Mouse (Mus musculus): ENCODE results near the gene Fam136a.
"Not testable (repeated sequence)": the region's sequence is repeated elsewhere in the genome, so short reads cannot be mapped to it uniquely, and the experiment has no call there.

Fam136a gene

DNA sequence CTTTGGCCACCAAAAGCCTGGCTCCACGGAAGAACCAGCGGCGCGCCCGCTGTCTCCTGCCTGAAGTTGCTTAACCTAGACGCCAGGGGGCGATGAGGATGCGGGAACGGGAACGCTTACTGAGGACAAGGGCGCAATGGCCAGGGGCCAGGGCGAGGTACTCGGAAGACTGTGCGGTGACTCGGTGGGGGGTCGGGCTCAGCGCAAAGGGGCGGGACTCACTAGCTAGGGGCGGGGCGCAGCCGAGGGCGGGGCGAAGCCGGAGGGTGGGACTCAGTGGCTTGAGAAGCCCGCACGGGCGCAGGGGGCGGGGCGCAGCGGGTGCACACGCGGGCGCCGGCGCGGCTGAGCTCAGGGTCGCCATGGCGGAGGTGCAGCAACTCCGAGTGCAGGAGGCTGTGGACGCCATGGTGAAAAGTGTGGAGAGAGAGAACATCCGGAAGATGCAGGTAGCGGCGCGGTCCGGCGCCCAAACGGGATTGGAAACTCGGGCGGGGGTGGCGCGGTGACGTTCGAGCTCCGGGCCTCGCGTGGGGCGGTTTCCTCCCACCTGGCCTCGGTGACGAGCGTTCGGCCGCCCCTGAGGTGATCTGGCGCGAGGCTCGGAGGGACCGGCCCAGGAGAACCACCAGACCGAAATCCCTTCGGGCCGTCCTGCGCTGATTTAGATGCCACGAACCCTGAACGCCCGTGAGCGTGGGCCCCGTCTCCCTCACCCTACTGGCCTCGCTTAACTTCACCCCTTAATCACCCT is at the start of gene Fam136a:
Gene Fam136a, plus strand, starts transcription at position 276 of the 754 bp plus-strand sequence.
- DNase-seq (ENCODE audit: low spot score), result peak; percentile 88

DNA sequence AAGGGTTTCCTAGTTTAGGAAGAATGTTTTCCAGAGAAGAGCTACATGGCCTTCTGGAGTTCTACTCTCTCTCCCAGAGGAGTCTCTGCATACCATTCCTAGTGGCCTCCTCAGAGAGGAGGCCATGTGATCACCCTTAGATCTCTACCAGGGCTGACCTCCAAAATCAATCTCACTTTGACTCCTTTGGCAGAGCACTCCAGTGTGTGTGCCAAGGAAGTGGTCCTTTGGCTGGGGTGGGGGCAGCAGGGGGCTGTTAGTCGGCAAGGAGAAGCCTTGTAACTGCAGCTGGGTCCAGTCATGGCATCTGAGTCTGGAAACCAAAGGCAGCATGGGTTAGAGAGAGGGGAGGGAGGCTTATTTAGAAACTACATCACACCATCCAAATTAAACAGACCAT is 48.4 kb upstream of the Fam136a start:
- DNase-seq (ENCODE audit: low spot score), result no peak

DNA sequence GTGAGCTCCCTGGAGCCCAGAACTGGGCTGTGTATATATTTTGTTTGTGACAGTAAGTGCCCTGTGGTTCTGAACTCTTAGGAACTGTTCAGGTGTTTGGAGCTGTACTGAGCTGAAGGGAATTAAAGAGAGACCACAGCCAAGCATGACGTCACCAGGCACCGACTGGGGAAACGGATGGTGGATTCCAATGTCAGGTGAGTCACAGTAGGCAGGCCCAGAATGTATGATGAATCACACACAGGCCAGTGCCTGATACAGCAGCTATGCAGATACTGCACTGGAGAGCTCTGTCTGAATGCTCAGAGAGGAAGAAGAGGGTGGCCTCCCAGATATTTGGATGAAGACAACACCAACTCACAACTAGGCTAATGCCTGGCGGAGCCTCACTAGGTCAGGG is 46.6 kb upstream of the Fam136a start:
- DNase-seq (ENCODE audit: low spot score), result no peak

DNA sequence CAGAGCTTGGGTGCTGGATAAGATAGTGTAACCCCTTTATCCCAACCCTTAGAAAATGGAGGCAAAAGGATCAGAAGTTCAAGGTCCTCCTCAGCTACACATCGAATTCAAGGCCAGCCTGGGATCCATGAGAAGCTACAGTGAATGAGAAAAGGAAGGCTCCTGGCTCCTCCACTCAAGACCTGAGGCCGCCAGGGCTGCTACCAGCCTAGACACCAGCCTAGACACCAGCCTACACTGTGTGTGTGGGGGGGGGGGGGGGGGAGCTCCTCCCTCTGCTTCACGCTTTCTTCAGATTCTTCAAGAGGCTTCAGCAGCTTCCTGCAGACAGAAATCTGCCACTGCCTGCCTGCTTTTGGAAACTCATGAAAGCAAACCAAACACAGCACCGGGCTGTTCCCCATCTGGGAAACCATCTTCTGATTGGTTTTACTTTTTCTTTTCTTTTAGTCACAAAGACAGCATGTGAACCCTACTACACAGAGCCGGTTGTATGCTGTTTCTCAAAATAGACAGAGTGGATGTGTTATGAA is 43.3 kb upstream of the Fam136a start:
- DNase-seq (ENCODE audit: low spot score), result no peak

DNA sequence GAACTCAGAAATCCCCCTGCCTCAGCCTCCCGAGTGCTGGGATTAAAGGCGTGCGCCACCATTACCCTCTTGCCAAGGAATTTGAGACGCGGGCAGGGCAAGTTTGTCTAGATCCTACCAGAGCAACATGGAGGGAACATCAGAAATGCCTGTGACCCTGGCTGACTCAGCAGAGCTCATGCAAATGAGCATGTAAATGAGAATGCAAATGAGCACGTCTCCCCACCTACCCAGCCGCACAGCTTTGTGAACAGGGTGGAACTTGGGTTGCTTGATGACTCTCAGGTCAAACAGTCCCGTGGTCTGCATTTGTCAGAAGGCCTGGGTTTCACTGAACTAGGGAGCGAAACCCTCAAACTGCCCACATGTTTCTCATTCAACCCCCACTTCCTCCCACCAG is 42.5 kb upstream of the Fam136a start:
- no peak for DNase-seq (ENCODE audit: low spot score)

DNA sequence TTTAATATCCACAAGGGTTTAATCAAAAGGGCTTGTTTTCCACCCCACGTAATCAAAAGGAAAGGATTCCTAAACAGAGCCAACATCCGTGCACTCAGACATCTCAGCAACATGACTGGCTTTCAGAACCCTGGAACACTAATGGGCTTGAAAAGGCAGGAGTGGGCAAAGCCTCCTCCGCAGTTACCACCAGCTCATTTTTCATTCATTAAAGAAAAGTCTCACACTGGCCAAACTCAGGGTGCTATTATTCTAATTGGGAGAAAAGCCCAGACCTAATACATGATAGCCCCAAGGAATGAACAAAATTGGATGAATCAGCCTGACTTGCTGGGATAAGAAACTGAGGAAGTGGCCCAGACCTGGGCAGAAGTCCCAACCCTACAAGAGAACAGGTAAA is 41.0 kb upstream of the Fam136a start:
- no peak for DNase-seq (ENCODE audit: low spot score)

DNA sequence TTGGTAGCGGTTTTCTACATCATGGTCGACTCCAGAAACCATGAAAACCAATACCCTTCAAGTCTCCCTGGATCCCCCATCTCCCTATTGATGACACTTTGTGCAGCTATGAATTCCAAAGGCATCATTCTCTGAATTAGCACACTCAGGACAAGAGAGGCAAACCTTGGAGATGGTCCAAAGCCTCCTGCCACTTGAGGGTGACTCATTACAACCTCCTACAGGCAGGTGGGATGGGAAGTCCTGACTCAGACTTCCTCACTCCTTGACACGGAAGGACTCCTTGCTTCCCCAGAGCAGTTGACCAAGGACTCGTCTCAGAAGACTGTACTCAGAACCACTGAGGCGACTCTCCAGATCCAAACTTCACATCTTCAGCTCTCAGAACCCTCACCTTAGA is 39.8 kb upstream of the Fam136a start:
- DNase-seq (ENCODE audit: low spot score), result no peak

DNA sequence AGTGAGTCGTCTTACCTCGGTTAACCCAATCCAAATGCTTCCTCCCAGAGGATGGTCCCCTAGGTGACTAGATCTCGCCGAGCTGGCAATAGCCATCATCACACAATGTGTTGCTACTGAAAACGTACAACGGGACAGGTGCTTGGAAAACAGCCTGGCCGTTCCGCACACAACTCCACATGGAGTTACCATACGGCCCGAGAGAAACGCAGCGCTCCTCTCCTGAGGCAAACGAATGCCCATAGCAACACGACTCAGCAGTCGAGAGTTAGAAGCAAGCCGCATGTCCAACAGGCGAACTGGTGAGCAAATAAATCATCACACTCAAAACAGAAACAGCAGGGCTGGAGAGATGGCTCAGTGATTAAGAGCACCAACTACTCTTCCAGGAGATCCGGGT is 38.6 kb upstream of the Fam136a start:
- DNase-seq (ENCODE audit: low spot score), result no peak

DNA sequence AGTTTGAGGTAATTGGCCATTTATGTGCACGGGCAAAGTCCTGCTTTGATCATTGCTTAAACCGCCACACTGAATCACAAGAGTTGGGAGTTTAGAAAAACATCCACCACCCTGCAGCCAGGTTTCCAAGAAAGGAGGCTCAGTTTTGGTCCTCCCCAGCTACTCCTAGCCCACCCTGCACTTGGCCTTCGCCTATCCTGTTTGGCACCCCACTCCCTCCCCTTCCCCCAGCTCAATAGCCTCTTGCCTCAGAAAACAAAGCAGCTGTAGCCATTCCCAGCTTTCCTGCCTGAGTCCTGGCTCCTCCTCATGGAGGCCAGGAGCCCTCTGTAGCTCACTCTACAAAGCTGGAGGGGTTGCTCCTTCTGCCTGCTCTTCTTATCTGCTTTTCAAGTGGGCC is 37.1 kb upstream of the Fam136a start:
- no peak for DNase-seq (ENCODE audit: low spot score)

DNA sequence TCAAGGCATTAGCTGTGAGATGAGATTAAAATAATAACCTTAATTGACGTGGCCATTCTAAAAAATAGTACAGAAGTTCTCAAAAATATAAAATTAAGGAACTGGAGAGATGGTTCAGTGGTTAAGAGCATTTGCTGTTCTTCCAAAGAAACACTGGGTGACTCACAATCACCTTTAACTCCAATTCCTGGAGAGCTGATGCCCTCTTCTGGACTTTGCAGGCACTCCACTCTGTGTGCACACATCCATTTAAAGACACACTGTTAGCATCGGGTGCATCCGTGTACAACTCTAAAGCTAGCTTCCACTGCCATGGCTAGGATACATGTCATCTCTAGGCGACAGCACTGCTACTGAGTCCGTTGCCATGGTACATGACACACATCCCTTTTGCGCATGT is 35.5 kb upstream of the Fam136a start:
- no peak for DNase-seq (ENCODE audit: low spot score)

DNA sequence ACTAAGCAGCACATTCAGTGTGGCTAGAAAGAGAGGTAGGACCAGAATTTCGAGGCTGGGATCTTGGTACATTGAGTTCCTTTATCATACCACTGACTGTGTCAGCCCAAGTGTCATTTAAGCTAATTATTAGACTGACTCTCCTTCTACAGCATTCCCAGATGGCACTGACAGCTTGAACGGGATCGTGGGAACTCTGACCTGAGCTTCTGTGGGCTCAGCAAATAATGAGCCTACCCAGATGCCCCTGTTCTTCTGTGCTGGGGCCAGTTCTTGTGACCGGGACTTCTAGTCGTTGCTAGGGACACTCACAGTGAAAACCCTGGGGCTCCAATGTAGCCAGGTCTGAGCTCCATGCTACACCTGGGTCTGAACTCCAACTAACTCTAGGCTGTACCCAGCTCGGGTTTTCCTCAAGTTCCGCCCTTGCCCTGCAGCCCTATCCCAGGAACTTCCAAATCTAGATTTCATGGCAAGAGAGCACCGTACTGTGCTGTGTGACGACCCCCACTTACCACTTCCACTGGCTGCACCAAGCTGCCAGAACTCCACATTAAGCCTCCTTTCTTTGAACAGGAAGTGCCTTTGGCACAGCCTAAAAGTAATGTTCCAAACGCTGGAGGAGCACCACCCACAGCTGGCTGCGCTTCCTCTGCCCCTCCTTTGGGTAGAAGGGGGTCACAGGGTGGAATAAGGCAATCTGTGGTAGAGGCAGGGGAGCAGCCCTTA is 30.2 kb upstream of the Fam136a start:
- no peak for DNase-seq (ENCODE audit: low spot score)

DNA sequence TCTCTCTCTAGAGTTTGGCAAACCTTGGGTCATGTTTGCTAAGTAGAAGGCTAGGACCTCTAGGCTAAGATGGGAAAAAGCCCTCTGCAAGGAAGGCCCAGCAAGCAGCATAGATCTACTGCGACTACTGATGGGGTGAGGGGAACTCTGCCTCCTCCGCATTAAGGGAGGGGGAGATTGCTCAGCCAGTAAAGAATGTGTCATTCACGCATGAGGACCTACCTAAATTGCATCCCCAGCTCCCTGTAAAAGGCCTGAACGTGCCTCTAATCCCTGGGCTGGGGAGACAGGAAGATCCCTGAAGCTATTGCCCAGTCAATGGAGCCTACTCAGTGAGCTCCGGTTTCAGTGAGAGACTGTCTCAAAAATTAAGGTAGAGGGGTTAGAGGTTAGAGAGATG is 29.6 kb upstream of the Fam136a start:
- no peak for DNase-seq (ENCODE audit: low spot score)

DNA sequence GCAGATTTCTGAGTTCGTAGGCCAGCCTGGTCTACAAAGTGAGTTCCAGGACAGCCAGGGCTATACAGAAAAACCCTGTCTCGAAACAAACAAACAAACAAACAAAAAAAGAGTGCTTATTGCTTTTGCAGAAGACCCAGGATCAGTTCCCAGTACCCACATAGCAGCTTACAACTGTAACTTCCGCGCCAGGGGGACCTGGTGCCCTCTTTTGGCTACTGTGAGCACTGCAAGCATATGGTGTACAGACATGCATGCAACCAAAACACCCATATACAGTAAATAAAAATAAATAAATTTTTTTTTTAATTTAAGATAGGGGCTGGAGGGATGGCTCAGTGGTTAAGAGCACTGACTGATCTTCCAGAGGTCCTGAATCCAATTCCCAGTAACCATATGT is 29.1 kb upstream of the Fam136a start:
- not testable (repeated sequence) for DNase-seq (ENCODE audit: low spot score)

DNA sequence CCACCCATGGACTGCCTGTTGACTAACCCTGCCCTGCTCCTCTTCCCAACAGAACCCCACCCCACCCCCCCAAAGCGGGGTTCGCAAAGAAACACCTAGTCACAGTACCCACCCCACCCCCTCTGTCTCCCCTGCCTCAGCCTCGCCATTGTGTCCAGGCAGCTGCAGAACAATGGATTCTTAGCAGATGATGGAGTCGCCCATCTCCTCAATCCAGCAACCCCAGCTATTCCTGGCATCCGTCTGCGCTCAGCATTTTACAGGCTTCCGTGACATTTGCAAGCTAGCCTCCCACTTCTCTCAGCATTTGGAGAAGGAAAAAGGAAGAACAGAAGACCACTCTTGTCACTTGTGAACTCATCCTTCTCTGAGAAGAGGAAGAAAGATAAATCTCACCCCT is 21.8 kb upstream of the Fam136a start:
- DNase-seq (ENCODE audit: low spot score), result no peak

DNA sequence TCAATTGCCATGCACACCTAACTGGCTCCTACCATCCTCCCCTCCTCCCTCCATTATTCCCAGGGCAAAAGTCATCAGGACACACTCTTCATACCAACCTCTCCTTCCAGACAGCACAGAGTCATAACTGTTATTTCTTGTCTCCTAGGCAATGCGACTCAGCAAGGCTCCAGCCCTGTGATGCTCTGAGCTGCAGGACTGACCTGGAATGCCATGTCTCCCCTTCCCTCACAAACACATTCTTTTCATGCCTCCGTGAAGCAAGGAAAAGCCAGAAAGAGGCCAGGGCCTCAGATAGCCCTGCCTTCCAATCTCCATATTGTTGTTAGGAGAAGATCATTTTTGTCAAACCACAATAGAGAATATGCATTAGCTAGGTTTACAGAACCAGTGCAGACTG is 19.4 kb upstream of the Fam136a start:
- DNase-seq (ENCODE audit: low spot score), result no peak

DNA sequence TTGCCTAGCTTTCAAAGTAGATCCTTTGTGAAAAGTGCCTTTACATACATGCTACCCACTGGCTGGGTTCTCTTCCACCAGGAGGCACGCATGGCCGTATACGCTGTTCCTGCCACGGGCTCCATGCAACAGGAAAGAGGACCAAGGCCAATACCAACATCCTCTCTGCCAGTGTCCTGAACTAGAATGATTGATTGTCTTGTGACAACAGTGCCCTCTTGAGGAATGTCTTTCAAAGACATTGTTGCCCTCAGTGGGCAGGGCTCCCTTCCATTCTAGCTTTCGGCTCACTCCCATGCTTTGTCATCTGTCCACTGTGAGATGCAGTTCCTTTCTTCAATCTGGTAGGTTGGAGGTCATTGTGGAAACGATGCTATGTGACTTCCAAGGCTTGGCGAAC is 16.2 kb upstream of the Fam136a start:
- no peak for DNase-seq (ENCODE audit: low spot score)

DNA sequence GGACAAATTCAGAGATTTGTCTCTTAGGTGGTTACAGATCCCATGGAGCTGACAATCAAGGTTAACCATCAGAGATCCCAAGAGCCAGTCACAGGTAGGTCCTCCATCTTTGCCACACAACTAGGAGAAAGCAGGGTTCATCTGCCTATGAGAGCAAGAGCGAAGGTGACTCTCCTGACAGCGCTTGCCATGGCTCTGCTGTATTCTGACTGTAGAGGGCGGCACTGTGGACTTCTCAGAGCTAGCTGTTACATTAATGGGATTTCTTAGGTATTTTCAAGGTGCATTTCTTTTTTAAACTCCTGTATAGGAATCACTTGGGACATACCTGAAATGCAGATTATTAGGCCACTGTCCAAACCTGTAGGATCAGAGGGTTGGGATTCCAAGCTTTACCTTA is 10.5 kb upstream of the Fam136a start:
- no peak for DNase-seq (ENCODE audit: low spot score)

DNA sequence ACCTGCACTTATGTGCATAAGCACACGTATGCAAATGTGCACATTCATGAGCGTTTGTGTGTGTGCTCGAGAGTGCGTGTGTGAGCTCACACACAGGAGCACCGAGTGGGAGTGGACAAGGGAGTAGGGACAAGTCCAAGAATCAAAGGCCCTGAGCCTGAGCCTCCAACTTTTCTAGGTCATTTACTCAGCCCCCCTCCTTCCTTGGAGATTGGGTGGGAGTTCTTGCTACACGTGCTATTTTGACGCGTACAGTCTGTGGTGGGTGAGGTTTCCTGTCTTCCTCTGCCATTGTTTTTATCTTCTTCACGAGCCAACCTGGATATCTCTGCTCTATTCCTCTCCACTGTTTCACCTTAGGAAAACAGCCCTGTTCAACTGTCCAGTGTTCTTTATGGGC is 8.5 kb upstream of the Fam136a start:
- DNase-seq (ENCODE audit: low spot score), result no peak

DNA sequence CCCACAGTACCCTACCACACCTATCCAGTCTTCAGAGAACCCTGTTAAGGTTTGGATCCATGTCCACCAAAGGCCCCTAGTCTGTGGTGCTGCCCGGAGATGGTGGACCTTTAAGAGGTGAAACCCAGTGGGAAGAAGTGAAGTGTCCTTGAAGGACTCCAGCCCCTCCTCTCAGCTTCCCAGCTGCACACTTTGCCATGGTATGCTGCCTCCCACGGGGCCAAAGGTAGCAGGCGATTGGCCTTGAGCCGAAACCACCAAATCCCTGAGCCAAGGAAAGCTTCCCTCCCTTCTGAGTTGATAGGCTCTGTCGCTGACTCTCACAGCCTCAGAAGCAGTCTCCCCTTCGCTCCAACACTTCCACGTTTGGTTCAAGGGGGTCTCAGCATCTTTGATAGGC is 4.8 kb upstream of the Fam136a start:
- DNase-seq (ENCODE audit: low spot score), result no peak

DNA sequence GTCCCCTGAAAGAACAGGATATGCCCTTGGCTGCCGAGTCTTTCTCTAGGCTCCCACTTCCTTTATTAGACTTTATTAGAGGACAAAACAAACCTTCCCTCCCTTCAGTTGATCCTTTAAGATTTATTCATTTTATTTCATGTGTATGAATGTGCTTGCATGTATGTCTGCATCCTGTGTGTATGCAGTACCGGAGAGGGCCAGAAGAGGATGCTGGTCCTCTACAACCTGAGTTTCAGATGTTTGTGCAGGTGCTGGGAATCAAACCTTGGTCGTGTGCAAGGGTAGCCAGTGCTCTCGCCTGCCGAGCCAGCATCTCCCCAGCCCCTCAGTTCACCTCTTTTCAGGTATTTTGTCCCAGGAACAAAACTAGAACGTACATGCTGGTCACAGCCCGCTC is 4.1 kb upstream of the Fam136a start:
- no peak for DNase-seq (ENCODE audit: low spot score)

DNA sequence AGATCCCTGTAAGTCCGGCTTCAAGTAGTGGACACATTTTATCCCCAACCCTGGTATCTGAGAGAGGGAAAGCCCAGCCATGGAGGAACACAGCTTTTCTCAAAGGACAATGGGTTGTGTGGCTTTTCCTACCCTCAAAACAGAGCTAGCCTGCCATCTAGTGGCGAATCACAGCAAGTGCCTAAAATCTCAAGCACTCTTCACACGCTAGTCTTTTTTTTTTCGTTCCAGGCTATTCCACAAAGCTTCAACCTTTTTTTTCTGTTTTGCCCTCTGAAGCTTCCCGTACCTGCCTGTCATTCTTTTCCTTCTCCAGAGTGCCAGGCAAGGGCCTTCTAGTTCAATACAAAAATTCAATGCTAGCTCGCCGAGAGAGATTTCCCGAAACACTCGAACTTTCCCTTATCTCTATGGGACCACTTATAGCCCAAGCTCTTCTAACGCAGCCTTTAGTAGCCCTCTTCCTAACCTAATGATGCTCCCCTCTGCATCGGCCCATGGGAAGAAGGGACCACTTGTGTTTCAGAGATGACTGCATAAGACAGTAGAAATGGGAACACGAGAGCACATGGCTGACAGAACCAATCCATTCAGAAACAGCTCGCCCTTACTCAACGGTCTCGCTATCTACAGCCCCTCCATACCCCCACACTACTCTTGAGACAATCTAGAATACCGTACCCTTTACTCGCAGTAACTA is 854 bp upstream of the Fam136a start:
- DNase-seq (ENCODE audit: low spot score), result peak; percentile 61

DNA sequence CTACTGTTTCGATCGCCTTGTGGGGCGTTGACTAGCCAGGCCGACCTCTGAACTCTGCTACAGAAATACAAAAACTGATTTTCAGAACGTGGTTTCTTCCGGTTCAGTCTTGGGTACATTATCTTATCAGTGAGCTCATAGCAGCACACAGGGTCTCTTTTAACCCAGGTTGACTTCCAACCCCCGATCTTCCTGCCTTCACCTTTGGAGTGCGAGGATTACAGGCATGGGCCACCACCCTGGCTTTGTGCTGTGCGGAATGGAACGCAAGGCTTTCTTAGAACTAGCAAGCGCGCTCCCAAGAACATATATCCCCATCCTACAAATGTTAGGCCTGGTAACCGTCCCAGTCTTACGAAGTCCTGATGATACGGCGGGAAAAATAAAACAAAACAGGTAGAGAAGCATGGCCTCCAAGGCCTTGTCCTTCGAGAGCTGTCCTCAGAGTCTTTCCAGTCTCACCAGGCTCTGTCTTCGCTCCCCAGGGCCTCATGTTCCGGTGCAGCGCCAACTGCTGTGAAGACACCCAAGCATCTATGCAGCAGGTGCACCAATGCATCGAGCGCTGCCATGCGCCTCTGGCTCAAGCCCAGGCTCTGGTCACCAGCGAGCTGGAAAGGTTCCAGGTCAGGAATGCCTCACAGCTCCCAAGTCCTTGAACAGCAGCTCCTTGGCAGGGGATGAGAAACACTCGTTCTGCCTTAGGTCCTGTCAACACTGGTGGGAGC is 843 bp downstream of the Fam136a start:
- DNase-seq (ENCODE audit: low spot score), result peak; percentile 2
